Mouse (Mus musculus) hindlimb bud, embryonic 11.5 days (tissue): Measurements from ENCODE around the gene Apcs.

Experiments
- DNase-seq: peaks from one replicate; pipeline ENCODE4 v3.0.0-alpha.2; 2012; ENCODE audit warnings: low read depth, low spot score; ENCODE audit errors: extremely low spot score

The Apcs gene

GRCm38 (mm10) chr1:172894777-172895357 is at the start of gene Apcs:
Apcs (minus strand) TSS chr1:172895041.
- DNase-seq: no peak

DNA sequence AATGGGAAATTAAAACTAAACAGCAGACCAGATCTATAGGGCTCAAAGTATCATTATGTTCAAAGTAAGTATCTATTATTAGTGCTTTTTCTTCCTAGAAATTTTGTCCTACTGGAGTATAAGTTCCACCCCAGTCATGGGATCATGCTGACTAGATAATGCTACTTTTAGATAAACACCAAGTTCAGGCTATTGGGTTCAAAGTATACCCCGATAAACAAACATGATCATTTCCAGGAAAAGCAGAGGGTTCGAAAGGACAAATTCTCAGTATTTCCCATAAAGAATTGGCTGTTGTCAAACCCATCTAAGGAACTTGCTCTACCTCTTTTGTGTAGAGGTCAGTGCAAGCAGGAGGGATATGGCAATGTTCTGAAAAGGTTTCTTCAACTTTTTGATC is 37.4 kb upstream of the Apcs start:
- no peak for DNase-seq

DNA sequence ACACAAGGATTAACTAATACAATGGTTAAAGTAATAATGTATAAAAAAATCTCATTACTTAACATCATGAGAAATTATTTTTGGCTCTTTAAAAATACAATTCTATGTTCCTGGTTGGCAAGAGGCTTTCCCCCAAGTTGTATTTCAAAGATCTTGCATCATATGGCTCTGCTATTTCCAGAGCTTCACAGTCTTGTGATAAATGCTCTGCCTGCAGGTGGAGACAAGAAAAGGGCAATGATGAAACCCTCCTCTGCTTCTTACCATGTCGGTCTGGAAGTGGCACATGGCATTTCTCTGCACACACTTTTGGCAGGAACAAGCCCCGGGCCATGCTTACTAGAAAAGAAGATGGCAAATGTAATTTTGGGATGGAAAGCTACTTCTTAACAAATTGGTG is 23.6 kb upstream of the Apcs start:
- DNase-seq: no peak

GRCm38 (mm10) chr1:172917115-172917514 is 22.3 kb upstream of the Apcs start:
- no peak for DNase-seq

GRCm38 (mm10) chr1:172903313-172903712 is 8.5 kb upstream of the Apcs start:
- no peak for DNase-seq

- DNase-seq: no peak
Observed at GRCm38 (mm10) chr1:172895435-172895834, 594 bp upstream of the Apcs start.

GRCm38 (mm10) chr1:172876675-172877074 is 18.2 kb downstream of the Apcs start:
- DNase-seq: no peak

DNA sequence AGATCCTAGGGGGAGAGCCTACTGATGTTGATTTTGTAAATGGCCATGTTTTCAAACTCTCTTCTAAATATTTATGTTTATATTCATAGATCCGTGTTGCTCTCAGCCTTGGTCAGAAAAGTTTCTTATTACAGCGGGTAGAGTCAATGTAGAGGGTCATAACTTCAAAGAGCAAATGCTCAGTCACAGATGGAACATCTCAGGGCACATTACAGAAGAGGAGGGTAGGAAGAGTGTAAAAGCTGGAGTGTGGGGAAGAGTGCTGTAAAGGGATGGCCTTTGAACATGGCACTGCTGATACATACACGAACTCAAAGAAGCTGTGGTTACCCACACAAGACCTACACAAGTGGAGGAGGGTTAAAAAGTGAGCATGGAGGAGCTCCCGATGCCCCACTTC is 19.6 kb downstream of the Apcs start:
- DNase-seq: no peak

GRCm38 (mm10) chr1:172848171-172848570 is 46.7 kb downstream of the Apcs start:
- no peak for DNase-seq

- no peak for DNase-seq
Observed at GRCm38 (mm10) chr1:172847044-172847761, 47.6 kb downstream of the Apcs start.
